Mouse (Mus musculus): ENCODE results near the gene Pla2g5. TPM values are rescaled to one million over a fixed set of nuclear protein-coding genes. Genes with fewer than 3 reads are reported as not detected.

Pla2g5 gene
- polyA plus RNA-seq, 1 experiment from 2014 or later = 0.38 TPM

DNA sequence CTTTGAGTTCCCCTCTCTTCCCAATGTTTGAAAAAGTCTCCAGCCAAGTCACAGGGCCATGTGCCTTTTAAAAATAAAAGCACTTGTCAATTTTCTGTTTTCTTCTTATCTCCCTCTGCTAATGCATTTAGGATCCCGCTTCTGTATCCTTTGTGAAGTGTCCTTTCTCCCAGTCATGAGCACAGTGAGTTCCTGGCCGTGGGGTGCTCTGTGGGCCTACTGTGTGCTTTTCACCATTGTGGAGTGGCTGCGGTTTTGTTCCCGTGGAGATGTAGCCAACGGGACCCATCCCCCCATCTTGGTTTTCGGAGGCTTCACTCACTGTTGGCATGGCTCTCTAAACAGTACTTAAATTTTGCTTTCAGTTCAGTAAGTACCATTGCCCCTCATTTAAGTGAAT is 2.7 kb upstream of the Pla2g5 start:
- Histone ChIP-seq H3K4me1 (ENCODE audit: control insufficient read depth, insufficient read depth, low read depth, low read length) (no peaks in the 10 kb centered on the region), H3K9me3 (ENCODE audit: control insufficient read depth, low read length) (peaks cover under 1% of the 10 kb centered on the region), H3K36me3 (ENCODE audit: control insufficient read depth, insufficient read depth, low read length) (no peaks in the 10 kb centered on the region), H3K27ac (ENCODE audit: low read depth, low read length) (no peak overlapping the region), H3K9ac (ENCODE audit: low read depth, low read length) (no peak overlapping the region), H3K27me3 (replicated peaks; ENCODE audit: control insufficient read depth, insufficient read depth, low read length) (no peaks in the 10 kb centered on the region), H3K4me2 (ENCODE audit: low read length) (no peak overlapping the region), H3K4me3 (ENCODE audit: low read length) (no peak overlapping the region)
- no peak for ATAC-seq
- WGBS = 67% methylated on average over 6 of the region's 6 CpGs

DNA sequence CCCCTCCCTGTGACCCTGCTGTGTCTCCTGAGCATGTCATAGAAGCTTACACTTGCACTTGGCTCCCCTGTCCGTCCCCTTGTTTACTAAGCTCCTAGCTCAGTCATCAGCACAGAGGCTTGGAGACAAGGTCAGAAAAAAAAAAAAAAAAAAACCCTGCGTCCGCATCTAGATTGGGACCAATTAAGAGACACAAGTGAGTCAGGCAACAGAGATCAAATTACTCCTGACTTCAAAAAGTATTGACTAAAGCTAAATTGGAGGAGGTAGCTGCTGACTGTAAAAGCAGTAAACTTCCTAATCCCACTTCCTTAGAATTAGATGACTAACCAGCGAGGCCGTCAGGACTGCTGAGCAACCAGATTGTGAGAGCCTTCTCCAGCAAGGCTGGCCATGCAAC is 1.8 kb upstream of the Pla2g5 start:
- no peak overlapping the region for H3K4me3 ChIP-seq (ENCODE audit: low read length)
- ATAC-seq = no peak
- 72% methylated on average over 5 of the region's 5 CpGs for WGBS
- no peaks in the 10 kb centered on the region for H3K9me3 ChIP-seq (ENCODE audit: control insufficient read depth, low read length)
- H3K4me2 ChIP-seq (ENCODE audit: low read length) = no peak overlapping the region
- H3K9ac ChIP-seq (ENCODE audit: low read depth, low read length) = no peak overlapping the region
- no peak overlapping the region for H3K27ac ChIP-seq (ENCODE audit: low read depth, low read length)
- no peaks in the 10 kb centered on the region; the same call in 1 of the 2 replicates for H3K4me1 ChIP-seq (ENCODE audit: control insufficient read depth, insufficient read depth, low read depth, low read length)
- H3K27me3 ChIP-seq (replicated peaks; ENCODE audit: control insufficient read depth, insufficient read depth, low read length) = no peaks in the 10 kb centered on the region
- no peaks in the 10 kb centered on the region for H3K36me3 ChIP-seq (ENCODE audit: control insufficient read depth, insufficient read depth, low read length)

DNA sequence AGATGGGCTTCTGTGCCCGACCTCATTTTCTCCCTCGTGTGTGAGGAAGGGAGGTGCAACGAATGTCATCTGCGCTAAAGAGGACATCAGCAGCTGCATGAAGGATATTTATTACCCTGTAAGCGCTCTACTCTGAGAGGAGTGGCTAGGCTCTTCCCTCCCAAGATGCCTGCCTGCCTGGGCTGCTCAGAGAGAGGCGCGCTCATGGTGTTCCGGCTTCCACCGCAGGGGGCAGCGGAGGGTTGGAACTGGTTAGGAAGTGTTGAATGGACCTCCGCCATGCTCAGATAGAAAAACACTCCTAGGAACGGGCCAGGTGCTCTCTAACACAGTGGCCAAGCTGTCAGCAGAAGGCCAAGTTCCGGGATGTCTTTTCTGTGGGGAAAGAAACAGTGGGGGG is 3.6 kb downstream of the Pla2g5 start:
- H3K9ac ChIP-seq (ENCODE audit: low read depth, low read length) = peak overlapping the region; percentile 24
- H3K4me1 ChIP-seq (ENCODE audit: control insufficient read depth, insufficient read depth, low read depth, low read length) = peaks cover 2% of the 10 kb centered on the region
- no peaks in the 10 kb centered on the region for H3K36me3 ChIP-seq (ENCODE audit: control insufficient read depth, insufficient read depth, low read length)
- no peaks in the 10 kb centered on the region for H3K9me3 ChIP-seq (ENCODE audit: control insufficient read depth, low read length)
- H3K27ac ChIP-seq (ENCODE audit: low read depth, low read length) = peak overlapping the region; percentile 51; the same call in 1 of the 2 replicates
- peak; percentile 88 for ATAC-seq
- no peaks in the 10 kb centered on the region for H3K27me3 ChIP-seq (replicated peaks; ENCODE audit: control insufficient read depth, insufficient read depth, low read length)
- 5% methylated on average over 13 of the region's 13 CpGs for WGBS
- H3K4me2 ChIP-seq (ENCODE audit: low read length) = peak overlapping the region; percentile 53
- H3K4me3 ChIP-seq (ENCODE audit: low read length) = peak overlapping the region; percentile 20

DNA sequence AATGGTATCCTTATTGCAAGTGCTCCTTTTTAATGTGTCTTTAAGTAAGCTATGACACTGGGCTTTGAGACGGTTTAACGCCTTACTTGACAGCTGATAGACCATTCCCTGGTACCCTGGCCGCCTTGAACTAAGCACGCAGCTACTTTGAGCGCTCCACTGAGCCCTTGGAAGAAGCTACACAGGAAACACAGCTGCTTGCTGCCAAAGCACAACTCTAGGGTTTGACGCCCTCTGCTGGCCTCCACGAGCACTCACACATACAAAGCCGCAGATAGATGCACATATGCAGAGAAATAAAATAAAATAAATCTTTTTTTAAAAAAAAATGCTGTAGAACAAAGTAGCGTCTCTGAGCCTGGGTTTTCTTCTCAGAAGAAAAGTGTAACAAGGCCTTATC is 4.0 kb downstream of the Pla2g5 start:
- Histone ChIP-seq H3K9ac (ENCODE audit: low read depth, low read length) (peak overlapping the region; percentile 24), H3K4me2 (ENCODE audit: low read length) (peak overlapping the region; percentile 53), H3K27me3 (replicated peaks; ENCODE audit: control insufficient read depth, insufficient read depth, low read length) (no peaks in the 10 kb centered on the region), H3K9me3 (ENCODE audit: control insufficient read depth, low read length) (no peaks in the 10 kb centered on the region), H3K4me1 (ENCODE audit: control insufficient read depth, insufficient read depth, low read depth, low read length) (peaks cover 2% of the 10 kb centered on the region), H3K27ac (ENCODE audit: low read depth, low read length) (peak overlapping the region; percentile 51; the same call in 1 of the 2 replicates), H3K4me3 (ENCODE audit: low read length) (peak overlapping the region; percentile 20), H3K36me3 (ENCODE audit: control insufficient read depth, insufficient read depth, low read length) (no peaks in the 10 kb centered on the region)
- WGBS = 19% methylated on average over 9 of the region's 9 CpGs
- ATAC-seq = peak; percentile 46

DNA sequence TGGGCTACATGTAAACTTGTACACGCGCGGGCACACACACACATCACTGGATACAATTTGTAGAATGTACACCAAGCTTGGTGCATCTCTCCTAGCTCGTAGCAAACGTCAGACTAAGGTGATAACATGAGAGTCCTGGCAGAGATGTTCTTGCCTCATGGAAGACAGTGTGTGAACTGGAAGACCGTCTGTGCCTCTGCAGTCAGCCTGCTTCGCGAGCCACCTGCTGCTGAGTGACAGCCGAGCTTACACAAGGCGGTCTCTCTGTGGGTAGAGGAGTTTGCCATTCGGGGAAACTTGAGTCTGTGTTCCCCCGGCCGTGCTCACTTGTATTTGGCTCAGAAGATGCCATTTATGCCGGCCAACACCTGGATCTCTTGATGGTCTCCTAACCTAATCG is 4.8 kb downstream of the Pla2g5 start:
- Histone ChIP-seq H3K4me3 (ENCODE audit: low read length) (no peak overlapping the region), H3K4me2 (ENCODE audit: low read length) (no peak overlapping the region), H3K36me3 (ENCODE audit: control insufficient read depth, insufficient read depth, low read length) (no peaks in the 10 kb centered on the region), H3K4me1 (ENCODE audit: control insufficient read depth, insufficient read depth, low read depth, low read length) (peaks cover 2% of the 10 kb centered on the region), H3K27ac (ENCODE audit: low read depth, low read length) (no peak overlapping the region), H3K9ac (ENCODE audit: low read depth, low read length) (no peak overlapping the region), H3K9me3 (ENCODE audit: control insufficient read depth, low read length) (no peaks in the 10 kb centered on the region), H3K27me3 (replicated peaks; ENCODE audit: control insufficient read depth, insufficient read depth, low read length) (no peaks in the 10 kb centered on the region)
- WGBS = 80% methylated on average over 15 of the region's 15 CpGs
- no peak for ATAC-seq

DNA sequence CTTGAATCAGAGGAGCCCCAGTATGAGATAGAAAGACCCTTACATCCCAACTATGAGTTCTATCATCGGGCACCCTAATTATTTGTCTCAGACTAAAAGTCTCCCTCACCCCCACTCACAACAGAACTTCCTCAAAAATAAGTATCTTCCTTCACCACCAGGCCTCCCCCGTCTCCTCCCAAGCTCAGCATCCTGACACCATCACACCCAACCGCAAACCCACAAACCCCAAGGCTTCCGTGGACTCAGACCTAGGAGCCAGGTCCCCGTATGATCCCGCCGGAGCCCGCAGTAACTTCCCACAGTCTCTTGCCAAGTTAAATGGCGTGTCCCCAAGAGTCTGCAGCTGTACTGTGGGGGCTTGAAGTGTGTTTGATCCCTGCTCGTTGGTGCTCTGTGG is 5.7 kb downstream of the Pla2g5 start:
- Histone ChIP-seq H3K9me3 (ENCODE audit: control insufficient read depth, low read length) (no peaks in the 10 kb centered on the region), H3K27ac (ENCODE audit: low read depth, low read length) (no peak overlapping the region), H3K36me3 (ENCODE audit: control insufficient read depth, insufficient read depth, low read length) (no peaks in the 10 kb centered on the region), H3K27me3 (replicated peaks; ENCODE audit: control insufficient read depth, insufficient read depth, low read length) (no peaks in the 10 kb centered on the region), H3K4me1 (ENCODE audit: control insufficient read depth, insufficient read depth, low read depth, low read length) (peaks cover 2% of the 10 kb centered on the region), H3K4me3 (ENCODE audit: low read length) (no peak overlapping the region), H3K4me2 (ENCODE audit: low read length) (no peak overlapping the region), H3K9ac (ENCODE audit: low read depth, low read length) (no peak overlapping the region)
- 89% methylated on average over 10 of the region's 10 CpGs for WGBS
- ATAC-seq = no peak

DNA sequence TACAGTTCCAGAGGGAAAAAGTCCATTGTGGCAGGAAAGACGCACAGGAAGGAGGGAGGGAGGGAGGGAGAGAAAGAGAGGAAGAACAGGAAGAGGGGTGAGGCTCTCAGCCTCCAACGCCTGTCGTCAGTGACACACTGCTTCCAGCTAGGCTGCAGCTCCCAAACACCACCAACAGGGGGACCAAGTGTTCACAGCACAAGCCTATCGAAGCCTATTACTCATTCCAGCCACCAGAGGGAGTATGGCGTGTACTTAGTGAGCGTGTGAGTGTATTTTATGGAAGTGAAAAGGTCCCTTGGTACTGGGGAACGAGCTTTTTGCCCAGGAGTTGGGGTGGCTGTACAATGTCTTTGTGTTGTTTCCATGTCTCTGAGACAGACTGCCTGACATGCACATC is 6.8 kb downstream of the Pla2g5 start:
- no peak overlapping the region for H3K27ac ChIP-seq (ENCODE audit: low read depth, low read length)
- no peaks in the 10 kb centered on the region for H3K36me3 ChIP-seq (ENCODE audit: control insufficient read depth, insufficient read depth, low read length)
- no peaks in the 10 kb centered on the region for H3K9me3 ChIP-seq (ENCODE audit: control insufficient read depth, low read length)
- 29% methylated on average over 7 of the region's 7 CpGs for WGBS
- H3K9ac ChIP-seq (ENCODE audit: low read depth, low read length) = no peak overlapping the region
- no peak overlapping the region for H3K4me2 ChIP-seq (ENCODE audit: low read length)
- no peak for ATAC-seq
- no peaks in the 10 kb centered on the region for H3K27me3 ChIP-seq (replicated peaks; ENCODE audit: control insufficient read depth, insufficient read depth, low read length)
- H3K4me1 ChIP-seq (ENCODE audit: control insufficient read depth, insufficient read depth, low read depth, low read length) = peaks cover 2% of the 10 kb centered on the region
- H3K4me3 ChIP-seq (ENCODE audit: low read length) = no peak overlapping the region

DNA sequence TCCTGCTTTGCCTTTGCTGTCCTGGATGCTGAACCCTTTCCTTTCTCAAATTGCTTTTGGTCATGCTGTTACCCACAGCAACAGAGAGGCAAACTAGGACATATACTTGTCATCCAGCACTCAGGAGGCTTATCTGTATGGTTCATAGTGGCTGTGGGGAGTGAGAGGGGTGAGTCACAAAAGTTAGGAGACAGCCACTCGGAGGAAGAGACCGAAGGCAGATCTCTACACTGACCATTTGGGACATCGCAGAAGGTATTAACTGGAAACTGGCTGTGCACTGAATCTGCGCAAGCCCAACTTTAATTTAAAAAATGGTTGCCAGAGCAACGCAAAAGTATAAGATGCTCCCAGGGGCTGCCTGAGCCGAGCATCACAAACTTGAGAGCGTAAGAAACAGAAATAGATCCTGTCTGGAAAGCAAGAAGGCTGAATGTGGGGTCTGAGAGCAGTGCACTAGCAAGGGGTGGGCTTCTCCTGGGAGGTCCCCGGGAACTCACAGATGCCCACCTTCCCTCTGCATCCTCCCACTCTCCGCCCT is 8.1 kb downstream of the Pla2g5 start:
- Histone ChIP-seq H3K27me3 (replicated peaks; ENCODE audit: control insufficient read depth, insufficient read depth, low read length) (no peaks in the 10 kb centered on the region), H3K36me3 (ENCODE audit: control insufficient read depth, insufficient read depth, low read length) (no peaks in the 10 kb centered on the region), H3K4me2 (ENCODE audit: low read length) (no peak overlapping the region), H3K27ac (ENCODE audit: low read depth, low read length) (peak overlapping the region; percentile 1; the same call in 1 of the 2 replicates), H3K4me1 (ENCODE audit: control insufficient read depth, insufficient read depth, low read depth, low read length) (peaks cover 2% of the 10 kb centered on the region), H3K9me3 (ENCODE audit: control insufficient read depth, low read length) (no peaks in the 10 kb centered on the region), H3K9ac (ENCODE audit: low read depth, low read length) (no peak overlapping the region), H3K4me3 (ENCODE audit: low read length) (no peak overlapping the region)
- WGBS = 79% methylated on average over 9 of the region's 9 CpGs
- no peak for ATAC-seq

DNA sequence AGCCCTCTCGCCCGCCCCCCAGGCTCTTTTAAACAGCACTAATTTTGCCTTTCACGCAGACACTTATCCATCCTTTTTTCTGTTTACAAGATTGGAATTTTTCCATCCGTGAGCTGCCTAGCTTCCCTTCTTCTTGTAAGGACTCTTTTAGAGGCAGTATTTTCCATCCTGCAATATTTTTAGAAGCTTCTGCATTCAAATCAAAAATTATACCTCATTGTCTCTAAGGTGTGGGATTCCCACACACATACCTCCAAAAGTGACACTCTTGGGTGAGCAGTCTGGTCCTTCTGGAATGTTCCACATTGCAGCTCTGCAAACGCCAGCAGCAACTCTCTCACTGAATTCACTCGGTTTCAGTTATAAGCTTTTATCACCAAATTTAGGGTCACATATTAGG is 10.3 kb downstream of the Pla2g5 start:
- no peaks in the 10 kb centered on the region for H3K9me3 ChIP-seq (ENCODE audit: control insufficient read depth, low read length)
- ATAC-seq = no peak
- H3K9ac ChIP-seq (ENCODE audit: low read depth, low read length) = no peak overlapping the region
- no peak overlapping the region for H3K4me2 ChIP-seq (ENCODE audit: low read length)
- H3K27me3 ChIP-seq (replicated peaks; ENCODE audit: control insufficient read depth, insufficient read depth, low read length) = no peaks in the 10 kb centered on the region
- 81% methylated on average over 6 of the region's 6 CpGs for WGBS
- no peaks in the 10 kb centered on the region for H3K4me1 ChIP-seq (ENCODE audit: control insufficient read depth, insufficient read depth, low read depth, low read length)
- no peak overlapping the region for H3K27ac ChIP-seq (ENCODE audit: low read depth, low read length)
- H3K36me3 ChIP-seq (ENCODE audit: control insufficient read depth, insufficient read depth, low read length) = no peaks in the 10 kb centered on the region
- H3K4me3 ChIP-seq (ENCODE audit: low read length) = no peak overlapping the region

DNA sequence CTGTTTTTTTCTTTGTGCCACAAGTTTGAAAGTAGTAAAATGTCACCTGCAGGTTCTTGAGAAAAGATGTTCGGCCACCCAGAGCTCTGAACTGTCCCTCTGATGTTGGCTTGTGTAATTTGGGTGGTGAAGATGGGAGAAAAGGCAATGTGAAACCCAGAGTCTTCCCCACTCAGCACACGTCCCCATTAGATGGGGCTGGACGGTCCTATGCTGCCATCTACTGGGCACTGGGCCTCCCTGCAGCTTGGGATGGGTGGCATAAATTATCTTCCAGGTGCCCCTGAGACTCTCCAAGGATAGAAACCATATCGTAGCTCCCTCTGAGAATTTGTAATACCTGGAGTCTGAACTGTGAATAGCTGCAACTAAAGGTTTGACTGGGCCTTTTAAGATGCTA is 11.8 kb downstream of the Pla2g5 start:
- Histone ChIP-seq H3K4me2 (ENCODE audit: low read length) (no peak overlapping the region), H3K9ac (ENCODE audit: low read depth, low read length) (0 out of 2 replicates have a peak overlapping the region, but pooled peaks have one; percentile 4), H3K4me3 (ENCODE audit: low read length) (no peak overlapping the region), H3K36me3 (ENCODE audit: control insufficient read depth, insufficient read depth, low read length) (no peaks in the 10 kb centered on the region), H3K9me3 (ENCODE audit: control insufficient read depth, low read length) (no peaks in the 10 kb centered on the region), H3K4me1 (ENCODE audit: control insufficient read depth, insufficient read depth, low read depth, low read length) (no peaks in the 10 kb centered on the region), H3K27me3 (replicated peaks; ENCODE audit: control insufficient read depth, insufficient read depth, low read length) (no peaks in the 10 kb centered on the region), H3K27ac (ENCODE audit: low read depth, low read length) (no peak overlapping the region)
- 6% methylated on average over 4 of the region's 4 CpGs for WGBS
- ATAC-seq = peak; percentile 72; the same call in 1 of the 2 replicates
